Mouse (Mus musculus): ENCODE results near the gene Dapk3.

The Dapk3 gene

GRCm38 (mm10) chr10:81182336-81183333 lies at the start of gene Dapk3:
Dapk3 (plus strand) TSS chr10:81183005.
- CTCF ChIA-PET = no interaction called here

- CTCF ChIA-PET = interaction anchor here (0.5 kb wide), 1 partner anchor 329 kb away, joined by 3 read pairs; the partner anchor contains the start of gene Amh
Observed at GRCm38 (mm10) chr10:81134181-81134587, 48.6 kb upstream of the Dapk3 start.

- CTCF ChIA-PET = no interaction called here
Observed at GRCm38 (mm10) chr10:81134966-81135681, 47.7 kb upstream of the Dapk3 start, which contains the start of gene Zbtb7a. Zbtb7a (plus strand) TSS chr10:81135220.

- CTCF ChIA-PET = no interaction called here
Observed at GRCm38 (mm10) chr10:81135831-81136705, 46.7 kb upstream of the Dapk3 start.

GRCm38 (mm10) chr10:81136706-81137231 lies 46.0 kb upstream of the Dapk3 start:
- CTCF ChIA-PET = no interaction called here

- CTCF ChIA-PET = interaction anchor here (1.3 kb wide), 1 partner anchor 25 kb away, joined by 5 read pairs; no protein-coding TSS in a partner anchor
Observed at GRCm38 (mm10) chr10:81137252-81138130, 45.3 kb upstream of the Dapk3 start.

- CTCF ChIA-PET = interaction anchor here (0.6 to 1.3 kb wide), 2 partner anchors 8 to 24 kb away, joined by 5 read pairs; no protein-coding TSS in a partner anchor
Observed at GRCm38 (mm10) chr10:81138131-81138782, 44.5 kb upstream of the Dapk3 start.

GRCm38 (mm10) chr10:81138821-81139528 lies 43.8 kb upstream of the Dapk3 start:
- CTCF ChIA-PET = interaction anchor here (0.6 to 1.3 kb wide), 2 partner anchors 9 to 23 kb away, joined by 5 read pairs; no protein-coding TSS in a partner anchor

GRCm38 (mm10) chr10:81139529-81139846 lies 43.3 kb upstream of the Dapk3 start:
- CTCF ChIA-PET = interaction anchor here (0.7 kb wide), 1 partner anchor 71 kb away, joined by 4 read pairs; no protein-coding TSS in a partner anchor

- CTCF ChIA-PET = interaction anchor here (0.7 kb wide), 1 partner anchor 72 kb away, joined by 4 read pairs; no protein-coding TSS in a partner anchor
Observed at GRCm38 (mm10) chr10:81140005-81140404, 42.8 kb upstream of the Dapk3 start.

- CTCF ChIA-PET = no interaction called here
Observed at GRCm38 (mm10) chr10:81140717-81141454, 41.9 kb upstream of the Dapk3 start.

- CTCF ChIA-PET = no interaction called here
Observed at GRCm38 (mm10) chr10:81141455-81142210, 41.2 kb upstream of the Dapk3 start.

GRCm38 (mm10) chr10:81142551-81142981 lies 40.2 kb upstream of the Dapk3 start:
- CTCF ChIA-PET = no interaction called here

- CTCF ChIA-PET = interaction anchor here (0.5 kb wide), 1 partner anchor 8 kb away, joined by 8 read pairs; no protein-coding TSS in a partner anchor
Observed at GRCm38 (mm10) chr10:81143157-81143633, 39.6 kb upstream of the Dapk3 start.

- CTCF ChIA-PET = no interaction called here
Observed at GRCm38 (mm10) chr10:81143845-81144437, 38.9 kb upstream of the Dapk3 start.

- CTCF ChIA-PET = no interaction called here
Observed at GRCm38 (mm10) chr10:81144667-81145066, 38.1 kb upstream of the Dapk3 start.

- CTCF ChIA-PET = no interaction called here
Observed at GRCm38 (mm10) chr10:81145307-81145706, 37.5 kb upstream of the Dapk3 start.

Measured in spleen, embryonic (tissue).